Mouse (Mus musculus) thymus, postnatal 25 days (tissue): ENCODE measurements around the gene Atp8b3.

Source experiments
- DNase-seq: peaks from one replicate; pipeline ENCODE4 v3.0.0; 2022

The Atp8b3 gene

GRCm38 (mm10) chr10:80513739-80514138, 25.2 kb downstream of the Atp8b3 start:
- no peak for DNase-seq

- DNase-seq: no peak
Measured at GRCm38 (mm10) chr10:80510273-80510660, 28.7 kb downstream of the Atp8b3 start.

- DNase-seq: peak; percentile 88
Measured at GRCm38 (mm10) chr10:80509412-80510272, 29.3 kb downstream of the Atp8b3 start.

DNA sequence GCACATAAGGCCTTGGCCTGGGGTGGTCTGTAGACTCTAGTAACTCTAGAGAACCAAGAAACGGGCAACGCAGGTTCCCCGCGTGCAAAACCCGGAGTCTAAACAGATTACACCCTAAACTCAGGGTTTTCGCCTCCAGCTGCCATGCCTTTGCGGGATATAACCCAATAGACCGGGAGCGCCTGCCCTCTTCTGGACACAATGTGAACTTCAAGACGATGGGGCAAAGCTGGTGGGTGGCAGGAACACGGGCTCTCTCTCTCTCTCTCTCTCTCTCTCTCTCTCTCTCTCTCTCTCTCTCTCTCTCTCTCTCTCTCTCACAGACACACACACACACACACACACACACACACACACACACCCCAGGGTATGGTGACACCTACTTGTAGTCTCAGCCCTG, 32.7 kb downstream of the Atp8b3 start:
- DNase-seq: peak; percentile 72

DNA sequence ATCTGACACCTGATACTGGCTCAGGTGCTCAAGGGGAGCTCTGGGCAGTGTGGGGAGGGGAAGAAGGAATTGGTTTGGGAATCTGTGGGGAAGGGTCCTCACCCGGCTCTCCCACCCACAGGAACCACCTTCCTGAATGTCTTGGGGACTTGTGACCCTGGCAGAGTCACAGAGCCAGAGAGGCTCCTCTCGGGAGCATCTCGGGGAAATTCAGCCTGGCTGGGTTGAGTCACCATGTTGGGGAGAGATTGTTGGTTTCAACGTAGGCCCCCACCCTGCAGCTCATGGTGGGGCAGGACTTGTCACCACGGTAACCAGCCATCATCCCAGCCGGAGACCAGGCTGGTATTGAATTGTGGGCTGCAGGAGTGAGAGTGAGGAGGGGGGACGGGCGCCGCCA, 34.2 kb downstream of the Atp8b3 start:
- DNase-seq: no peak

DNA sequence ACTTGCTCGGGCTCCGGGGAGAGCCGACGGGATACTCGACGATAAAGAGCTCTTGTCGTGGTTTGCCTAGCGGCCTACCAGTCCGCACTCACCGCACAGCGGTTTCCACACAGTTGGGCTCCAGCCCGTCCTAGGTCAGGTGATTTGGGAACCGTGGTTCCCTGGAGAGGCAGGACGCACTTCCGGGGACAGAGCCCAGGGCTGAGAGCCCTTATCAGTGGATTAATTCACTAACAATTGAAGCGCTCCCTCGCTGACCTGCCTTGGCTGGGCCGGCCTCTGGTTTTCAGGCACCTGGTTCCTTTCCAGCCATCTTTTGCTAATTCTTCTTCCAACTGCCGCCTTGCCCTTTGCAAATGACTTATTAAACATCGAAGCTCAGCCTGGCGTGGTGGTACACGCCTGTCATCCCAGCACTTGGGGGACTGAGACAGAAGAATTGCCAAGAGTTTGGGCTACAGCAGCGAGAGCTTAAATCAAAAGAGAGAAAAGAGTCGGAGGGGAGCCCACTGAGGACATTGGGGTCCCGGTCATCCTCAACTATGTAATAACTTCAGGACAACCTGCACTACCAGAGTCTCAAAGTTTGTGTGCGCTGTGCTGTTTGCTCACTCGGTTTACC, 35.2 kb downstream of the Atp8b3 start:
- DNase-seq: no peak

- DNase-seq: no peak
Measured at GRCm38 (mm10) chr10:80502819-80503314, 36.1 kb downstream of the Atp8b3 start.

DNA sequence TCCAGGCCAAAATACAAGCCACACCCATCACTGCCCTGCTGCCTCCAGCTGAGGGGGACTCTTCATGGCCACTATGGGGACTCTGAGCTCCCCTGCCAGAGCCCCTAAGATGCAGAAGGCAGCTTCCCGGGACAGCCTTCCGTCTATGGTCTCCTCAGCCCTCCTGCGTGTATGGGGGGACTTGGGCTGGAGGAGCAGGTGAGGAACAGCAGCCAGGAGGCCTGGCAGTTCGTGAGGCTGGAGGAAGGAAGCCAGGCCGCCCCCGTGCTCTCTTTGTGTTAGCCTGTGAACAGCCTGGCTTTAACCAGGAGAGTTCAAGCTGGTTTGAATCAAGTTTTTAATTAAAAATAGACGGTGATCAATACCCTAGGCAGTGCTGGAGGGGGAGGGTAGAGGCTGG, 36.6 kb downstream of the Atp8b3 start:
- no peak for DNase-seq

DNA sequence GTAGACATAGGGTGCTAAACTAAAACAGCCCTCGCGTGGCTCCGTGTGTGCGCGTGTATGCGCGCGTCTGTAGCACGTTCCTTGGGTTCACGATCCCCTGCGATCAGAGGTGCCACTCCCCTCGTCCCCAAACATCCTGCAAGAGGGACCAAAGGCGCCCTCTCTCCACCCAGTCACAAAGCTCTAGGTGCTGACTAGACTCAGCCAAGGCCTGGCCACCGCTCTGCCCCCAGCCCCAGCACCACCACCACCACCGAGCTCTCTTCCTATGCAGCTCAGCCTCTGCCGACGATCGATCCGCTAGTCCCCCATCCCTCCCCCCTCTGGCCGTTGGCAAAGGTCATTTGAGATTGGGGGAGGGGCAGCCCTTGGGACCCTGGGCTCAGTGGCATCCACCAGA, 42.5 kb downstream of the Atp8b3 start:
- no peak for DNase-seq

- DNase-seq: no peak
Measured at GRCm38 (mm10) chr10:80495901-80496300, 43.0 kb downstream of the Atp8b3 start.

- DNase-seq: peak; percentile 66
Measured at GRCm38 (mm10) chr10:80494732-80495131, 44.2 kb downstream of the Atp8b3 start, which contains the start of gene Onecut3. Onecut3 (plus strand) TSS chr10:80494835.

GRCm38 (mm10) chr10:80490051-80490450, 48.9 kb downstream of the Atp8b3 start:
- DNase-seq: no peak

DNA sequence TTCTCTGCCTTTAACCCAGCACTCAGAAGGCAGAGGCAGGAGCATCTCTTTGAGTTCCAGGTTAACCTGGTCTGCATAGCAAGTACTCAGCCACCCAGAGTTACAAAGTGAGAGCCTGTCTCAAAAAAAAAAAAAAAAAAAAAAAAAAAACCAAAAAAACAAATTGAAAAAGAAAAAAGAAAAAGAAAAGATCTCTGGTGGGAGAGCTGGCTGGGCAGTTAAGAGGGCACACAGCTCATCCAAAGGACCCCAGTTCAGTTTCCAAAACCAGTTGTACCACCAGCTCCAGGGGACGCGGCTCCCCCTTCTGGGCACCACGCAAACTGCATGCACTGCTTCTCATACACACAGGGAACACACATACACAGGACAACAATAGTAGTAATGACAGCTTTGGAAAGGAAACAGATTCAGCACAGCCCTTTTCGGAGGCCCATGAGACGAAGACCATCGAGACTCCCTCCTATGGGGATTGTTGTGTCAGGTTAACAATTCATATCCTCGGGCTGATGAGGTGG, 52.0 kb downstream of the Atp8b3 start:
- peak; percentile 37 for DNase-seq

GRCm38 (mm10) chr10:80481002-80481401, 57.9 kb downstream of the Atp8b3 start:
- DNase-seq: peak; percentile 30

GRCm38 (mm10) chr10:80478531-80478930, 60.4 kb downstream of the Atp8b3 start:
- DNase-seq: no peak

- peak; percentile 90 for DNase-seq
Measured at GRCm38 (mm10) chr10:80475290-80475959, 63.5 kb downstream of the Atp8b3 start.
